Mouse (Mus musculus) testis, adult 2 months (tissue): ENCODE measurements around the gene Rit1.

Experiments
- CTCF ChIP-seq: fragments of 200-500 bp; IDR thresholded peaks from 2 replicates; pipeline ENCODE4 v1.5.1; 2012; ENCODE audit warnings: low read depth, mild to moderate bottlenecking, inconsistent platforms, low read length, moderate library complexity; ENCODE audit not compliant: control insufficient read depth, insufficient read depth, insufficient replicate concordance
- POLR2A ChIP-seq: fragments of 200-500 bp; IDR thresholded peaks from 2 replicates; pipeline ENCODE4 v1.6.1; 2012; ENCODE audit warnings: low read depth, mild to moderate bottlenecking, inconsistent platforms, low read length, moderate library complexity; ENCODE audit not compliant: control insufficient read depth

- TF ChIP-seq CTCF (no peak), POLR2A (no peak)
Observed at GRCm38 (mm10) chr3:88689079-88689478, 27.6 kb upstream of the Rit1 start.
